Mouse (Mus musculus) embryonic facial prominence, embryonic 13.5 days (tissue): ENCODE data around the gene Cep57l1. TPM values are rescaled to one million over a fixed set of nuclear protein-coding genes. Genes with fewer than 3 reads are reported as not detected.

Experiments used
- ATAC-seq: fragments of 200-750 bp; cut with Nextera tagmentation; 2 replicates; pipeline ENCODE4 v1.8.0; 2017; ENCODE audit warnings: low read depth; ENCODE audit not compliant: insufficient number of reproducible peaks, insufficient read depth, low FRiP score, low TSS enrichment
- H3K27ac ChIP-seq: fragments of 300-500 bp; sonication (generic); 2 replicates; pipeline ENCODE4 v1.5.1; 2015; ENCODE audit warnings: moderate library complexity, mild to moderate bottlenecking, inconsistent platforms
- H3K27me3 ChIP-seq: fragments of 300-500 bp; sonication (generic); 2 replicates; pipeline ENCODE4 v1.6.1; 2015; ENCODE audit warnings: mild to moderate bottlenecking, inconsistent platforms
- H3K36me3 ChIP-seq: fragments of 300-500 bp; sonication (generic); 2 replicates; pipeline ENCODE4 v1.6.1; 2015; ENCODE audit warnings: mild to moderate bottlenecking, inconsistent platforms
- H3K4me1 ChIP-seq: fragments of 300-500 bp; sonication (generic); 2 replicates; pipeline ENCODE4 v1.6.1; 2015; ENCODE audit warnings: inconsistent platforms
- H3K4me2 ChIP-seq: fragments of 300-500 bp; sonication (generic); 2 replicates; pipeline ENCODE4 v1.6.1; 2015; ENCODE audit warnings: moderate library complexity, mild to moderate bottlenecking, inconsistent platforms
- H3K4me3 ChIP-seq: fragments of 300-500 bp; sonication (generic); 2 replicates; pipeline ENCODE4 v1.5.1; 2015; ENCODE audit warnings: mild to moderate bottlenecking, inconsistent platforms
- H3K9ac ChIP-seq: fragments of 300-500 bp; sonication (generic); 2 replicates; pipeline ENCODE4 v1.6.1; 2015; ENCODE audit warnings: mild to moderate bottlenecking, inconsistent platforms
- H3K9me3 ChIP-seq: fragments of 300-500 bp; sonication (generic); 2 replicates; pipeline ENCODE4 v1.6.1; 2016; ENCODE audit warnings: inconsistent platforms
- WGBS: fragments of 180-500 bp; shearing (Covaris S2); methylation state at CpG from one replicate; pipeline ENCODE4 v1.1.7; 2015; ENCODE audit warnings: mixed read lengths; 5-methylcytosine and 5-hydroxymethylcytosine counted together
- polyA plus RNA-seq: library from polyadenylated mRNA; unstranded; fragments of >200 nt; fragmentation: Nextera tagmentation; extraction: Ambion mirVana; gene quantifications from 2 replicates; pipeline ENCODE4 v1.2.1, GENCODE M21; 2015

Cep57l1 gene
- polyA plus RNA-seq: 27.1 and 30.0 TPM in 2 replicates

GRCm38 (mm10) chr10:41809771-41810563, at the start of gene Cep57l1, which contains the start of gene Sesn1:
Gene Cep57l1, minus strand, starts transcription at chr10:41809871.
Gene Sesn1, plus strand, starts transcription at chr10:41809935.
- Histone ChIP-seq H3K4me1 (peaks cover 25% of the 10 kb centered on the region), H3K4me3 (peak within 1 kb of the TSS; percentile 76), H3K4me2 (peak within 1 kb of the TSS; percentile 78), H3K9me3 (0 out of 2 replicates have a peak, but pooled peaks cover 3% of the 10 kb centered on the region), H3K36me3 (no peaks in the 10 kb centered on the region), H3K27ac (peak within 1 kb of the TSS; percentile 96), H3K9ac (peak within 1 kb of the TSS; percentile 88), H3K27me3 (no peaks in the 10 kb centered on the region)
- ATAC-seq: peak; percentile 94
- under 1% methylated on average over 67 of the region's 69 CpGs for WGBS

- Histone ChIP-seq H3K4me2 (no peak overlapping the region), H3K9ac (no peak overlapping the region), H3K4me1 (no peaks in the 10 kb centered on the region), H3K27ac (no peak overlapping the region), H3K4me3 (no peak overlapping the region), H3K27me3 (no peaks in the 10 kb centered on the region), H3K9me3 (no peaks in the 10 kb centered on the region), H3K36me3 (no peaks in the 10 kb centered on the region)
- WGBS: 67% methylated on average over 2 of the region's 2 CpGs
- no peak for ATAC-seq
Observed at GRCm38 (mm10) chr10:41848721-41849120, 39.0 kb upstream of the Cep57l1 start.

- no peak for ATAC-seq
- H3K4me1 ChIP-seq: no peaks in the 10 kb centered on the region
- 96% methylated on average over 8 of the region's 8 CpGs for WGBS
Observed at GRCm38 (mm10) chr10:41847737-41848136, 38.1 kb upstream of the Cep57l1 start.

DNA sequence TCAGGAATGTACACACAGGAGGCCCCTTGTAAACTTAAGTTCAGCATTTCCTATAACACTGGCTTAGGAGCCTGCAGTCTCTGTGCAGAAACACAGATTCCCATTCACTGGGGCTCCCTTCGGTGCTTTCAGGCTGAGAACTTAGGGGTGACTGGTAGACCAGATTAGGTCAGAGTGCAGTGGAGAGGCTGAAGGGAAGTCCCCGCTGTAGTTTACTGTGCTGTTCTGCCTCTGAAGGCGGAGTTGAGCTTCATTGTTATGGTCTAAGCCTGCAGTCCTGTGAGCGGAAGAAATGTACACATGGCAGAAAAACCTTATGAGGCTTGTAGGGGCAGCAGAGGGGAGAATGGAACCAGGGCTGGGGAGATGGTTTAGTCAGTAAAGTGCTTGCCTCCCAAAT, 29.2 kb upstream of the Cep57l1 start:
- H3K4me2 ChIP-seq: no peak overlapping the region

More at GRCm38 (mm10) chr10:41847737-41848136, 38.1 kb upstream of the Cep57l1 start:
- no peak overlapping the region for H3K27ac ChIP-seq
- H3K9ac ChIP-seq: no peak overlapping the region
- H3K4me3 ChIP-seq: no peak overlapping the region
- no peak overlapping the region for H3K4me2 ChIP-seq
- H3K36me3 ChIP-seq: no peaks in the 10 kb centered on the region
- H3K27me3 ChIP-seq: no peaks in the 10 kb centered on the region
- no peaks in the 10 kb centered on the region for H3K9me3 ChIP-seq

GRCm38 (mm10) chr10:41834131-41834530, 24.5 kb upstream of the Cep57l1 start:
- H3K36me3 ChIP-seq: peaks cover 7% of the 10 kb centered on the region
- no peak overlapping the region for H3K4me3 ChIP-seq
- H3K9ac ChIP-seq: no peak overlapping the region
- 77% methylated on average over 2 of the region's 2 CpGs for WGBS
- peaks cover 8% of the 10 kb centered on the region for H3K4me1 ChIP-seq
- no peak overlapping the region for H3K27ac ChIP-seq
- no peak for ATAC-seq
- H3K27me3 ChIP-seq: no peaks in the 10 kb centered on the region
- H3K9me3 ChIP-seq: no peaks in the 10 kb centered on the region
- H3K4me2 ChIP-seq: no peak overlapping the region

More for the DNA sequence above, 29.2 kb upstream of the Cep57l1 start:
- peaks cover 7% of the 10 kb centered on the region for H3K36me3 ChIP-seq
- H3K4me3 ChIP-seq: no peak overlapping the region
- H3K9me3 ChIP-seq: no peaks in the 10 kb centered on the region
- no peak for ATAC-seq
- H3K9ac ChIP-seq: no peak overlapping the region
- WGBS: 88% methylated on average over 4 of the region's 4 CpGs
- no peaks in the 10 kb centered on the region for H3K4me1 ChIP-seq
- no peaks in the 10 kb centered on the region for H3K27me3 ChIP-seq
- H3K27ac ChIP-seq: no peak overlapping the region

GRCm38 (mm10) chr10:41832191-41832590, 22.5 kb upstream of the Cep57l1 start:
- Histone ChIP-seq H3K4me2 (no peak overlapping the region), H3K27me3 (no peaks in the 10 kb centered on the region), H3K9me3 (no peaks in the 10 kb centered on the region), H3K9ac (no peak overlapping the region), H3K36me3 (peaks cover 7% of the 10 kb centered on the region), H3K4me1 (peaks cover 10% of the 10 kb centered on the region), H3K4me3 (no peak overlapping the region), H3K27ac (peak overlapping the region; percentile 7; the same call in 1 of the 2 replicates)
- no peak for ATAC-seq
- 25% methylated on average over 6 of the region's 6 CpGs for WGBS

- 49% methylated on average over 9 of the region's 9 CpGs for WGBS
- H3K4me1 ChIP-seq: peaks cover 13% of the 10 kb centered on the region
- no peaks in the 10 kb centered on the region for H3K36me3 ChIP-seq
- H3K27ac ChIP-seq: no peak overlapping the region
- no peaks in the 10 kb centered on the region for H3K27me3 ChIP-seq
- no peak overlapping the region for H3K4me3 ChIP-seq
- no peaks in the 10 kb centered on the region for H3K9me3 ChIP-seq
- no peak overlapping the region for H3K4me2 ChIP-seq
- no peak overlapping the region for H3K9ac ChIP-seq
- ATAC-seq: no peak
Observed at GRCm38 (mm10) chr10:41830851-41831522, 21.3 kb upstream of the Cep57l1 start.

GRCm38 (mm10) chr10:41830445-41830844, 20.8 kb upstream of the Cep57l1 start:
- WGBS: 65% methylated on average over 4 of the region's 4 CpGs
- Histone ChIP-seq H3K4me3 (no peak overlapping the region), H3K4me2 (no peak overlapping the region), H3K36me3 (no peaks in the 10 kb centered on the region), H3K9ac (no peak overlapping the region), H3K4me1 (peaks cover 13% of the 10 kb centered on the region), H3K9me3 (no peaks in the 10 kb centered on the region), H3K27ac (no peak overlapping the region), H3K27me3 (no peaks in the 10 kb centered on the region)
- no peak for ATAC-seq

DNA sequence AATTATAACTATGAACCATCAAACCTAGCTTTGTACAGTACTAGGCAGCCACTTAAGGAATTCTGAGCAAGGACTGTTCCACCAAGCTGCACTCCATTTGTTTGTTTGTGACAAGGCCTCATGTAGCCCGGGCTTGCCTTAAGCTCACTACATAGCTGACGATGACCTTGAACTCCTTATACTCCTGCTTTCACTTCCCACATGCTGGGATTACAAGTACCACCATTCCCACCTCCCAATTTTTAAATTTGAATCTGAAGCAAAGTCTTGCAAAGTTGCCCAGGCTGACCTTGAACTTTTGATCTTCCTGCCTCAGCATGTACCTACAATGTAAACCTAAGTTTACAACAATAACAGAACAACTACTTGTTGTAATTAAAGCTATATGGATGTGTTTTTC, 20.3 kb upstream of the Cep57l1 start:
- Histone ChIP-seq H3K9me3 (no peaks in the 10 kb centered on the region), H3K27ac (no peak overlapping the region), H3K9ac (no peak overlapping the region), H3K27me3 (no peaks in the 10 kb centered on the region), H3K36me3 (no peaks in the 10 kb centered on the region), H3K4me1 (peaks cover 13% of the 10 kb centered on the region), H3K4me2 (no peak overlapping the region), H3K4me3 (no peak overlapping the region)
- no peak for ATAC-seq
- WGBS: 88% methylated on average over 2 of the region's 2 CpGs

- Histone ChIP-seq H3K27ac (no peak overlapping the region), H3K9me3 (no peaks in the 10 kb centered on the region), H3K4me1 (peaks cover 13% of the 10 kb centered on the region), H3K4me3 (no peak overlapping the region), H3K4me2 (no peak overlapping the region), H3K36me3 (no peaks in the 10 kb centered on the region), H3K9ac (no peak overlapping the region), H3K27me3 (no peaks in the 10 kb centered on the region)
- WGBS: 74% methylated on average over 5 of the region's 5 CpGs
- ATAC-seq: no peak
Observed at GRCm38 (mm10) chr10:41829191-41829590, 19.5 kb upstream of the Cep57l1 start.

DNA sequence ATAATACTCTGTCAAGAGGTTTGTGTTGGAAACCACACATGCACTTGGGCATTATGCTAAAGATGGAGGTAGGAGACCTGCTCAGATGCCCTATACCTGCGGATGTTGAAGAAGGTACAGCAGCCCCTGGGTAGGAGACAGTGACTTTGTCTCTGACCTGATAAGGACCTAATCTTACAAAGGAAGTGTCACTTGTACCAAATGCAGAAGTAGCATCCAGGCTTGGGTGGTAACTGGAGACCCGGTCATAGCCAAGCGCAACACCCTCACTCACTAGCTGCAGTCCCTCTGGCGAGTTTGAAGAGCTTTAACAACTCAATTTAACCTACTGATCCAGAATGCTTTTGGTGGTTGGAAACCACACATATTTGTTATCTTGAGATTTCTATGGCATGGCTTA, 18.1 kb upstream of the Cep57l1 start:
- Histone ChIP-seq H3K9ac (no peak overlapping the region), H3K27ac (no peak overlapping the region), H3K4me2 (no peak overlapping the region), H3K4me1 (peaks cover 13% of the 10 kb centered on the region), H3K27me3 (no peaks in the 10 kb centered on the region), H3K4me3 (no peak overlapping the region), H3K36me3 (no peaks in the 10 kb centered on the region), H3K9me3 (no peaks in the 10 kb centered on the region)
- no peak for ATAC-seq
- 86% methylated on average over 4 of the region's 4 CpGs for WGBS
